Mouse (Mus musculus) heart, adult 2 months (tissue): Measurements from ENCODE around the gene Wdr54. TPM values are rescaled to one million over a fixed set of nuclear protein-coding genes. Genes with fewer than 3 reads are reported as not detected.

Experiments
- DNase-seq, 2 experiments: peaks; one replicate each; pipeline ENCODE4 v3.0.0; 2021
- H3K27ac ChIP-seq: fragments of 200-600 bp; 2 replicates; pipeline ENCODE4 v1.8.1; 2022
- H3K27me3 ChIP-seq: fragments of 200-500 bp; 2 replicates; pipeline ENCODE4 v1.6.1; 2012; ENCODE audit warnings: mild to moderate bottlenecking, low read length, inconsistent platforms, mixed read lengths; ENCODE audit not compliant: control insufficient read depth, insufficient read depth
- H3K36me3 ChIP-seq: fragments of 200-500 bp; 2 replicates; pipeline ENCODE4 v1.6.1; 2012; ENCODE audit warnings: low read length, inconsistent platforms; ENCODE audit not compliant: control insufficient read depth, insufficient read depth
- H3K4me1 ChIP-seq: fragments of 200-500 bp; 2 replicates; pipeline ENCODE4 v1.6.1; 2011; ENCODE audit warnings: low read length; ENCODE audit not compliant: control insufficient read depth, insufficient read depth
- H3K4me3 ChIP-seq: fragments of 200-600 bp; 2 replicates; pipeline ENCODE4 v1.8.1; 2022
- H3K79me2 ChIP-seq: fragments of 200-500 bp; replicated peaks from 2 replicates; pipeline ENCODE4 v1.6.1; 2012; ENCODE audit warnings: mild to moderate bottlenecking, inconsistent platforms, low read length, moderate library complexity, mixed read lengths; ENCODE audit not compliant: control insufficient read depth, insufficient read depth
- H3K9ac ChIP-seq: fragments of 200-500 bp; 2 replicates; pipeline ENCODE4 v1.6.1; 2012; ENCODE audit warnings: low read depth, mild to moderate bottlenecking, control low read depth, inconsistent platforms, low read length, mixed read lengths
- CTCF ChIP-seq: fragments of 200-600 bp; IDR thresholded peaks from 2 replicates; pipeline ENCODE4 v1.8.1; 2022; ENCODE audit warnings: antibody characterized with exemption, mild to moderate bottlenecking, moderate library complexity
- EP300 ChIP-seq: fragments of 200-500 bp; IDR thresholded peaks from 2 replicates; pipeline ENCODE4 v1.6.1; 2011; ENCODE audit warnings: low read depth, low read length, control low read depth; ENCODE audit not compliant: insufficient read depth
- POLR2A ChIP-seq: fragments of 200-500 bp; IDR thresholded peaks from 2 replicates; pipeline ENCODE4 v1.6.1; 2011; ENCODE audit warnings: mild to moderate bottlenecking, low read depth, low read length, control low read depth; ENCODE audit not compliant: insufficient read depth
- WGBS: fragments of 180-500 bp; shearing (Covaris S2); methylation state at CpG from one replicate; pipeline ENCODE4 v1.1.7; 2018; 5-methylcytosine and 5-hydroxymethylcytosine counted together
- intact Hi-C: fragments of 180-260 bp; cut with DNase I; formaldehyde crosslinking; loops from one replicate; pipeline ENCODE4 v1.15.1; 2025
- polyA plus RNA-seq: library from polyadenylated mRNA; depleted of rRNA; stranded (reverse); fragments of >200 nt; gene quantifications from 2 replicates; pipeline ENCODE4 v1.2.3, GENCODE M21; 2012; rRNA removed
- total RNA-seq, 2 experiments: library from RNA; stranded (reverse); gene quantifications; 2 replicates each; pipeline ENCODE4 v1.2.3; 2021

Wdr54 gene
- total and polyA plus RNA-seq, 3 experiments: 0.89 to 2.1 (median 1.3) TPM

DNA sequence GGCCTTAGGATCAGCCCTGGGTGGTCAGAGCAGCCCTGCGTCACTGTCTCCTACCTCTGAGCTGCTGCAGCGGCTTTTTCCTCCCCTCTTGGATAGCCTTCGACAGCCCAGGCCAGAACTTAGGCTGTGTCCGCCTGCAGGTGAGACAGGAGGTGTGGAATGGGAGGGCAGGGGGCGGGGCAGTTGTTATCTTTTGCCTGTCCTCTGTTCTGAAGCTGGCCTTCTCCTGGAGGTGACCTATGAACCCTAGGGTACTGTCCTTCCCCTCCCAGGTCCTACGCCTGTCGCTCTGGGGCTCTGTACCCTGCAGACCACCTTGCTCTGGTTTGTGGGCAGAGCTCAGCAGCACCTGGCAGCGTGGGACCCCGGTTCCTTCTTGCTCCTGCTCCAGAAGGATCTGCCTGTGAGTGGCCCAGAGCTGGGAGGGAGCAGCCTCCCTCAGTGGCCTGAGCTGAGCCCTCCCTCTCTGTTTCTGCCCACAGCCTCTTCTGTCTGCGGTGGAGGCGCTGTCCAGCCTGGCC, 53.0 kb downstream of the Wdr54 start:
- Histone ChIP-seq H3K79me2 (no peaks in the 10 kb centered on the region), H3K4me3 (no peak overlapping the region), H3K27ac (no peak overlapping the region), H3K27me3 (no peaks in the 10 kb centered on the region), H3K9ac (no peak overlapping the region), H3K4me1 (peaks cover 4% of the 10 kb centered on the region), H3K36me3 (no peaks in the 10 kb centered on the region)
- intact Hi-C loops: loop anchor here (10.0 kb wide), 1 partner anchor 162 kb away; no protein-coding TSS in a partner anchor
- TF ChIP-seq EP300 (no peak), CTCF (no peak), POLR2A (no peak)
- DNase-seq: no peak
- WGBS: 69% methylated on average over 11 of the region's 11 CpGs

DNA sequence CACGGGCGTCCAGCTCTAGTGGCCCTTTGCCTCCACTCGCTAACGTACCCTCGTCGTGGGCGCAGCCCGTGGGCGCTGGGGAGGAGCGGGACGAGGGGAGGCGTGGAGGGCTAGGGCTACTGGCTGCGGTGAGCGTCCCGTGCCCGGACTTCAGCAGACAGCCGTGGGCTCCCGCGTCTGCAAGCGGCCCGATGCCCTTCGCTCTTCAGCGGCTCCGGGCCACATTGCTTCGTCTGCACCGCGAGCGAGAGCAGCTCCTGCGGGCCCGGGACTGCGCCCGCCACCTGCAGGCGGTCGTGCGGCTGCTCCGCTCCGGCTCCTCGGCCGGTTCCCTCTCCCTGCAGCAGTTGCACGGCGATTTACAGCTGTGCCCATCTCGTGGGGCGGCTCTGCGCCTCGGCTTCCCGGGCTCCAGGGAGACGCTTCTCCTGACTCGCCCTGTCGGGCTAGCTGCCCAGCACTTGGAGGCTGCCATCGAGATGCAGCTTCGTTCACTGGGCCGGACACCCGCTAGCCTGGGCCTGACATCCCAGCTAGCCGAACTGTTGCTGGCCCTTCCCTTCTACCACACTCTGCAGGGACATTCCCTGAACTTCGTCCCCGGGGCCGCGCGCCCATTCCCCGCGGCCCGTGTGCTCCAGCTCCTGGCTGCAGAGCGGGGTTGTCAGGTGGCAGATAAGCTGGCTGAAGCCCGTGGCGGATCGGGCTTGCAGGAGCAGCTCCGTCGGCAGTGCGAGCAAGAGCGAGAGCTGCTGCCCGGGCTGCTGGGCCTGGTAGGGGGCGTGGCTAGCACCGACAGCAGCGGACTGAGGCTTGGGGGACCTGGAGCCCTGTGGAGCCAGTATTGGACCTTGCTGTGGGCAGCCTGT, 54.3 kb downstream of the Wdr54 start:
- Histone ChIP-seq H3K27me3 (no peaks in the 10 kb centered on the region), H3K4me1 (peaks cover 4% of the 10 kb centered on the region), H3K36me3 (no peaks in the 10 kb centered on the region), H3K9ac (peak overlapping the region; percentile 91), H3K79me2 (no peaks in the 10 kb centered on the region), H3K4me3 (peak overlapping the region; percentile 72), H3K27ac (peak overlapping the region; percentile 89)
- under 1% methylated on average over 74 of the region's 74 CpGs for WGBS
- intact Hi-C loops: loop anchor here (1.0 to 10.0 kb wide), 2 partner anchors 106 to 163 kb away; no protein-coding TSS in a partner anchor
- DNase-seq: peak; percentile 79 to 80
- TF ChIP-seq EP300 (no peak), CTCF (peak; percentile 66)

DNA sequence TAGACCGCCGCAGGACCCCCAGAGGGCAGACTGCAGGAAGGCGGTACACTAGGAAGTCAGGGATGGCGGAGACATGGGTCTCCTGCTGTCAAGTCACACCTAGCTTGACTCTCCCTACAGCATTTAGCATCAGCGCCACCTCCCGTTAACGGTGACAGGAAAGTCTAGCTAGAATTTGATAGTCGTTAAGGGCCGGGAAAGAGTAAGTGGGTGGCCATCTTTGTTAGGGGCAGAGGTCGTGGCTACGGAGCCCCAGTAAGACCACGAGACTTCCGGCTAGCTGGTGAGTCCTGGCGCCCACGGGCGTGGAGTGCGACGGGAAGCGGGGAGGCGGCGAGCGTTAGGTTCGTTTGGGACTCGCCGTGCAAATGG, 54.9 kb downstream of the Wdr54 start, which contains the start of the genes Ccdc142 and Gm42688:
TSS of gene Ccdc142 (plus strand) at position 286 of the 372 bp plus-strand sequence.
TSS of gene Gm42688 (plus strand) at position 302 of the 372 bp plus-strand sequence.
- Histone ChIP-seq H3K27ac (peak within 1 kb of the TSS; percentile 89), H3K4me3 (peak within 1 kb of the TSS; percentile 72), H3K27me3 (no peaks in the 10 kb centered on the region), H3K4me1 (peaks cover 4% of the 10 kb centered on the region), H3K36me3 (no peaks in the 10 kb centered on the region), H3K79me2 (no peaks in the 10 kb centered on the region), H3K9ac (peak within 1 kb of the TSS; percentile 91)
- peak; percentile 68 for TF ChIP-seq CTCF
- TF ChIP-seq EP300: peak; percentile 64; the same call in 1 of the 2 replicates
- TF ChIP-seq POLR2A: peak; percentile 68
- peak; percentile 89 to 92 for DNase-seq
- intact Hi-C loops: loop anchor here (1.0 to 10.0 kb wide), 2 partner anchors 105 to 163 kb away; no protein-coding TSS in a partner anchor
- WGBS: under 1% methylated on average over 25 of the region's 25 CpGs

Other genes with a start within 250 kb of the Wdr54 start
- gene Sema4f, start 216.6 kb downstream of the Wdr54 start, total RNA-seq: under 1 TPM; 0.13 to 0.18 TPM
- 0.37 and 0.53 TPM in 2 replicates for gene Sema4f, start 216.6 kb downstream of the Wdr54 start, polyA plus RNA-seq
- under 1 TPM in 1 of 2 experiments, not detected in 1; 0.34 TPM for gene M1ap, start 209.5 kb downstream of the Wdr54 start, total RNA-seq
- 0.31 TPM in 1 of 2 replicates, not detected in the other for gene M1ap, start 209.5 kb downstream of the Wdr54 start, polyA plus RNA-seq
- 1 to 10 TPM; 2.6 TPM for gene Dok1, start 122.9 kb downstream of the Wdr54 start, total RNA-seq
- gene Dok1, start 122.9 kb downstream of the Wdr54 start, polyA plus RNA-seq: 3.0 and 3.4 TPM in 2 replicates
- 1 to 10 TPM; 1.9 to 2.1 TPM for gene Loxl3, start 122.2 kb downstream of the Wdr54 start, total RNA-seq
- 5.4 and 7.2 TPM in 2 replicates for gene Loxl3, start 122.2 kb downstream of the Wdr54 start, polyA plus RNA-seq
- gene Aup1, start 101.9 kb downstream of the Wdr54 start, total RNA-seq: 10 to 100 TPM; 70.9 to 87.0 TPM
- 148 and 178 TPM in 2 replicates for gene Aup1, start 101.9 kb downstream of the Wdr54 start, polyA plus RNA-seq
- gene Htra2, start 101.1 kb downstream of the Wdr54 start, total RNA-seq: 10 to 100 TPM; 26.9 to 30.4 TPM
- 35.4 and 37.6 TPM in 2 replicates for gene Htra2, start 101.1 kb downstream of the Wdr54 start, polyA plus RNA-seq
- under 1 TPM; 0.65 to 0.80 TPM for gene Dqx1, start 98.6 kb downstream of the Wdr54 start, total RNA-seq
- gene Dqx1, start 98.6 kb downstream of the Wdr54 start, polyA plus RNA-seq: 1.4 TPM in 2 replicates
- not detected for gene Tlx2, start 86.1 kb downstream of the Wdr54 start, total RNA-seq
- 0.14 TPM in 1 of 2 replicates, not detected in the other for gene Tlx2, start 86.1 kb downstream of the Wdr54 start, polyA plus RNA-seq
- gene Pcgf1, start 78.5 kb downstream of the Wdr54 start, total RNA-seq: 1 to 10 TPM; 7.7 to 8.0 TPM
- gene Pcgf1, start 78.5 kb downstream of the Wdr54 start, polyA plus RNA-seq: 11.5 and 15.5 TPM in 2 replicates
- 1 to 10 TPM in 1 of 2 experiments, under 1 TPM in 1; 0.84 to 1.5 TPM for gene Lbx2, start 70.0 kb downstream of the Wdr54 start, total RNA-seq
- gene Lbx2, start 70.0 kb downstream of the Wdr54 start, polyA plus RNA-seq: 1.5 and 2.2 TPM in 2 replicates
- gene Ccdc142, start 54.8 kb downstream of the Wdr54 start, total RNA-seq: 1 to 10 TPM; 2.0 to 2.5 TPM
- gene Ccdc142, start 54.8 kb downstream of the Wdr54 start, polyA plus RNA-seq: 1.7 and 2.4 TPM in 2 replicates
- under 1 TPM; 0.80 to 0.94 TPM for gene Gm42688, start 54.8 kb downstream of the Wdr54 start, total RNA-seq
- gene Gm42688, start 54.8 kb downstream of the Wdr54 start, polyA plus RNA-seq: 1.6 TPM in 2 replicates
- gene Mrpl53, start 47.4 kb downstream of the Wdr54 start, total RNA-seq: 100 to 1,000 TPM; 113 to 131 TPM
- gene Mrpl53, start 47.4 kb downstream of the Wdr54 start, polyA plus RNA-seq: 91.3 and 129 TPM in 2 replicates
- gene Mogs, start 40.9 kb downstream of the Wdr54 start, total RNA-seq: 1 to 10 TPM; 7.2 to 9.9 TPM
- gene Mogs, start 40.9 kb downstream of the Wdr54 start, polyA plus RNA-seq: 13.9 and 15.8 TPM in 2 replicates
- 10 to 100 TPM; 70.4 to 74.6 TPM for gene Wbp1, start 34.8 kb downstream of the Wdr54 start, total RNA-seq
- gene Wbp1, start 34.8 kb downstream of the Wdr54 start, polyA plus RNA-seq: 152 TPM in 2 replicates
- gene Ino80b, start 31.0 kb downstream of the Wdr54 start, total RNA-seq: 10 to 100 TPM; 13.1 to 15.1 TPM
- gene Ino80b, start 31.0 kb downstream of the Wdr54 start, polyA plus RNA-seq: 5.5 and 9.5 TPM in 2 replicates
- gene Rtkn, start 20.9 kb downstream of the Wdr54 start, total RNA-seq: 1 to 10 TPM; 5.2 to 6.7 TPM
- 18.6 and 27.7 TPM in 2 replicates for gene Rtkn, start 20.9 kb downstream of the Wdr54 start, polyA plus RNA-seq
- gene 1700003E16Rik, start within 50 bp of the Wdr54 start, total RNA-seq: under 1 TPM; 0.10 to 0.25 TPM
- gene 1700003E16Rik, start within 50 bp of the Wdr54 start, polyA plus RNA-seq: 0.53 and 0.57 TPM in 2 replicates
- 100 to 1,000 TPM; 125 to 141 TPM for gene Dctn1, start 9.5 kb upstream of the Wdr54 start, total RNA-seq
- gene Dctn1, start 9.5 kb upstream of the Wdr54 start, polyA plus RNA-seq: 84.2 and 89.1 TPM in 2 replicates
- not detected for gene Slc4a5, start 63.4 kb upstream of the Wdr54 start, total RNA-seq
- 0.61 TPM in 1 of 2 replicates, not detected in the other for gene Slc4a5, start 63.4 kb upstream of the Wdr54 start, polyA plus RNA-seq
- gene Mthfd2, start 169.5 kb upstream of the Wdr54 start, total RNA-seq: 1 to 10 TPM; 2.8 TPM
- gene Mthfd2, start 169.5 kb upstream of the Wdr54 start, polyA plus RNA-seq: 1.7 and 2.5 TPM in 2 replicates
- gene Mob1a, start 169.6 kb upstream of the Wdr54 start, total RNA-seq: 10 to 100 TPM; 22.3 to 22.6 TPM
- gene Mob1a, start 169.6 kb upstream of the Wdr54 start, polyA plus RNA-seq: 12.4 and 22.7 TPM in 2 replicates
- gene Bola3, start 192.8 kb upstream of the Wdr54 start, total RNA-seq: 100 to 1,000 TPM; 396 to 406 TPM
- gene Bola3, start 192.8 kb upstream of the Wdr54 start, polyA plus RNA-seq: 91.1 and 159 TPM in 2 replicates